Mouse (Mus musculus) forebrain, embryonic 14.5 days (tissue): ENCODE measurements at regions not wholly inside any gene's neighbourhood (a gene's known extent, or its start where the extent isn't known, plus 50 kb on each side); places are given as distances from the start of the nearest gene placed in this dataset.

Experiments
- ATAC-seq: fragments of 200-750 bp; cut with Nextera tagmentation; 2 replicates; pipeline ENCODE4 v1.8.0; 2017; ENCODE audit warnings: mild to moderate bottlenecking, moderate library complexity
- DNase-seq: peaks from one replicate; pipeline ENCODE4 v3.0.0-alpha.2; 2015; ENCODE audit warnings: low spot score
- H3K27ac ChIP-seq: fragments of 300-500 bp; sonication (generic); 2 replicates; pipeline ENCODE4 v1.5.1; 2014; ENCODE audit warnings: low read depth, mild to moderate bottlenecking, control low read depth, low read length, moderate library complexity
- H3K27me3 ChIP-seq: fragments of 300-500 bp; sonication (generic); replicated peaks from 2 replicates; pipeline ENCODE4 v1.6.1; 2014; ENCODE audit warnings: low read length, control low read depth, mixed read lengths; ENCODE audit not compliant: control insufficient read depth, insufficient read depth
- H3K36me3 ChIP-seq: fragments of 300-500 bp; sonication (generic); 2 replicates; pipeline ENCODE4 v1.6.1; 2014; ENCODE audit warnings: low read length, control low read depth; ENCODE audit not compliant: control insufficient read depth, insufficient read depth
- H3K4me1 ChIP-seq: fragments of 300-500 bp; sonication (generic); 2 replicates; pipeline ENCODE4 v1.6.1; 2014; ENCODE audit warnings: antibody characterized with exemption, low read length, control low read depth; ENCODE audit not compliant: control insufficient read depth, insufficient read depth
- H3K4me2 ChIP-seq: fragments of 300-500 bp; sonication (generic); 2 replicates; pipeline ENCODE4 v1.6.1; 2014; ENCODE audit warnings: mild to moderate bottlenecking, control low read depth, low read length
- H3K4me3 ChIP-seq: fragments of 300-500 bp; sonication (generic); 2 replicates; pipeline ENCODE4 v1.5.1; 2014; ENCODE audit warnings: low read depth, low read length, control low read depth
- H3K9ac ChIP-seq: fragments of 300-500 bp; sonication (generic); 2 replicates; pipeline ENCODE4 v1.6.1; 2014; ENCODE audit warnings: mild to moderate bottlenecking, low read length, control low read depth, moderate library complexity
- H3K9me3 ChIP-seq: fragments of 300-500 bp; sonication (generic); replicated peaks from 2 replicates; pipeline ENCODE4 v1.6.1; 2016; ENCODE audit warnings: low read length, control low read depth, mixed read lengths; ENCODE audit not compliant: control insufficient read depth
- WGBS: fragments of 180-500 bp; shearing (Covaris S2); extraction: QIAGEN DNeasy Blood & Tissue Kit; methylation state at CpG from one replicate; pipeline ENCODE4 v1.1.7; 2014; 5-methylcytosine and 5-hydroxymethylcytosine counted together

GRCm38 (mm10) chr16:70073740-70074139, 210.2 kb upstream of the Speer2 start:
- Histone ChIP-seq H3K9ac (no peak overlapping the region), H3K4me2 (no peak overlapping the region), H3K27me3 (no peaks in the 10 kb centered on the region), H3K27ac (no peak overlapping the region), H3K36me3 (no peaks in the 10 kb centered on the region), H3K9me3 (no peaks in the 10 kb centered on the region), H3K4me3 (no peak overlapping the region), H3K4me1 (no peaks in the 10 kb centered on the region)
- 83% methylated on average over 2 of the region's 2 CpGs for WGBS
- DNase-seq (no peak), ATAC-seq (no peak)

- Histone ChIP-seq H3K4me2 (no peak overlapping the region), H3K27me3 (no peaks in the 10 kb centered on the region), H3K4me1 (no peaks in the 10 kb centered on the region), H3K9ac (no peak overlapping the region), H3K4me3 (no peak overlapping the region), H3K27ac (no peak overlapping the region), H3K9me3 (no peaks in the 10 kb centered on the region), H3K36me3 (no peaks in the 10 kb centered on the region)
- DNase-seq (no peak), ATAC-seq (no peak)
- 88% methylated on average over 10 of the region's 10 CpGs for WGBS
Measured at GRCm38 (mm10) chr16:70079497-70079896, 216.0 kb upstream of the Speer2 start.

- Histone ChIP-seq H3K4me1 (no peaks in the 10 kb centered on the region), H3K36me3 (no peaks in the 10 kb centered on the region), H3K4me3 (no peak overlapping the region), H3K4me2 (no peak overlapping the region), H3K27me3 (no peaks in the 10 kb centered on the region), H3K27ac (no peak overlapping the region), H3K9me3 (no peaks in the 10 kb centered on the region), H3K9ac (no peak overlapping the region)
- 85% methylated on average over 4 of the region's 4 CpGs for WGBS
- DNase-seq (no peak), ATAC-seq (no peak)
Measured at GRCm38 (mm10) chr16:70091291-70091690, 222.5 kb upstream of the Gbe1 start.

- H3K9me3 ChIP-seq: no peaks in the 10 kb centered on the region
- no peaks in the 10 kb centered on the region for H3K36me3 ChIP-seq
- no peaks in the 10 kb centered on the region for H3K4me1 ChIP-seq
- H3K4me2 ChIP-seq: no peak overlapping the region
- H3K27me3 ChIP-seq: no peaks in the 10 kb centered on the region
- no peak overlapping the region for H3K9ac ChIP-seq
- WGBS: 80% methylated on average over 5 of the region's 5 CpGs
- ATAC-seq (no peak), DNase-seq (peak; percentile 16)
- H3K27ac ChIP-seq: no peak overlapping the region
- H3K4me3 ChIP-seq: no peak overlapping the region
Measured at GRCm38 (mm10) chr16:70091963-70092362, 221.8 kb upstream of the Gbe1 start.

GRCm38 (mm10) chr16:70093224-70093623, 220.5 kb upstream of the Gbe1 start:
- Histone ChIP-seq H3K9me3 (no peaks in the 10 kb centered on the region), H3K9ac (no peak overlapping the region), H3K4me1 (no peaks in the 10 kb centered on the region), H3K27me3 (no peaks in the 10 kb centered on the region), H3K4me3 (no peak overlapping the region), H3K27ac (no peak overlapping the region), H3K4me2 (no peak overlapping the region), H3K36me3 (no peaks in the 10 kb centered on the region)
- ATAC-seq: 0 out of 2 replicates have a peak, but pooled peaks have one; percentile 23
- 20% methylated on average over 3 of the region's 3 CpGs for WGBS
- DNase-seq: peak; percentile 30

- Histone ChIP-seq H3K4me3 (no peak overlapping the region), H3K4me2 (no peak overlapping the region), H3K36me3 (no peaks in the 10 kb centered on the region), H3K27me3 (no peaks in the 10 kb centered on the region), H3K9me3 (no peaks in the 10 kb centered on the region), H3K4me1 (no peaks in the 10 kb centered on the region), H3K9ac (no peak overlapping the region), H3K27ac (no peak overlapping the region)
- no peak for ATAC-seq
- 87% methylated on average over 2 of the region's 2 CpGs for WGBS
- DNase-seq: no peak
Measured at GRCm38 (mm10) chr16:70095221-70095620, 218.5 kb upstream of the Gbe1 start.

- Histone ChIP-seq H3K4me1 (no peaks in the 10 kb centered on the region), H3K36me3 (no peaks in the 10 kb centered on the region), H3K4me2 (no peak overlapping the region), H3K27me3 (no peaks in the 10 kb centered on the region), H3K27ac (no peak overlapping the region), H3K9ac (no peak overlapping the region), H3K4me3 (no peak overlapping the region), H3K9me3 (no peaks in the 10 kb centered on the region)
- DNase-seq (peak; percentile 32), ATAC-seq (no peak)
- WGBS: 60% methylated on average over 6 of the region's 6 CpGs
Measured at GRCm38 (mm10) chr16:70103791-70104378, 209.9 kb upstream of the Gbe1 start.

GRCm38 (mm10) chr16:70141466-70141865, 172.3 kb upstream of the Gbe1 start:
- no peaks in the 10 kb centered on the region for H3K4me1 ChIP-seq
- no peak overlapping the region for H3K9ac ChIP-seq
- H3K27me3 ChIP-seq: no peaks in the 10 kb centered on the region
- no peak overlapping the region for H3K4me3 ChIP-seq
- H3K27ac ChIP-seq: no peak overlapping the region
- WGBS: 36% methylated on average over 3 of the region's 3 CpGs
- H3K36me3 ChIP-seq: no peaks in the 10 kb centered on the region
- ATAC-seq (no peak), DNase-seq (no peak)
- H3K4me2 ChIP-seq: no peak overlapping the region
- no peaks in the 10 kb centered on the region for H3K9me3 ChIP-seq

- no peaks in the 10 kb centered on the region for H3K36me3 ChIP-seq
- peaks cover 3% of the 10 kb centered on the region; the same call in 1 of the 2 replicates for H3K4me1 ChIP-seq
- no peaks in the 10 kb centered on the region for H3K27me3 ChIP-seq
- H3K9me3 ChIP-seq: no peaks in the 10 kb centered on the region
- 13% methylated on average over 10 of the region's 10 CpGs for WGBS
- no peak overlapping the region for H3K4me3 ChIP-seq
- peak; percentile 75 for ATAC-seq
- H3K27ac ChIP-seq: no peak overlapping the region
- peak; percentile 54 for DNase-seq
- 0 out of 2 replicates have a peak overlapping the region, but pooled peaks have one; percentile 0 for H3K4me2 ChIP-seq
- no peak overlapping the region for H3K9ac ChIP-seq
Measured at GRCm38 (mm10) chr16:70147673-70148359, 165.9 kb upstream of the Gbe1 start.
